Mouse (Mus musculus) 416B (cell line): ENCODE results near the gene Mcat.

ENCODE experiments used
- DNase-seq: peaks from one replicate; pipeline ENCODE4 v3.0.0; 2011; ENCODE audit warnings: low read depth

Mcat gene

DNA sequence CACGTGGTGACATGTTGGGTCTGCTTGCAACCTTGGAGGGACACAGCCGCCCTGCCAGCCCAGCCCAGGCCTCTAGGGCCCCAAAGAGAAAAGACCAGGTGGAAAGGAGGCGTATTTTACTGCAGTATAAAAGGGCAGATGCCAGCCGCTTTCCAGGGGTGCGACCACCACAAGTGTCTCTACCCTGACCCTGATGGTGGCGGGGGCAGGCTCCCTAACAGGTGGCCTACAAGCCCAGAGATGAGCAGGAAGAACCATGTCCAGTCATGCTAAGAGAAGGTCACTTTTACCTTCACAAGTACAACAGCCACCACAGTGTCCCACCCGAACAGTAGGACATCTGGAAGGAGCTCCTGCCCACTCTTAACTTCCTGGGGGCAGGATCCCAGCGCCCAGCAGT, 12.0 kb upstream of the Mcat start:
- DNase-seq = no peak

DNA sequence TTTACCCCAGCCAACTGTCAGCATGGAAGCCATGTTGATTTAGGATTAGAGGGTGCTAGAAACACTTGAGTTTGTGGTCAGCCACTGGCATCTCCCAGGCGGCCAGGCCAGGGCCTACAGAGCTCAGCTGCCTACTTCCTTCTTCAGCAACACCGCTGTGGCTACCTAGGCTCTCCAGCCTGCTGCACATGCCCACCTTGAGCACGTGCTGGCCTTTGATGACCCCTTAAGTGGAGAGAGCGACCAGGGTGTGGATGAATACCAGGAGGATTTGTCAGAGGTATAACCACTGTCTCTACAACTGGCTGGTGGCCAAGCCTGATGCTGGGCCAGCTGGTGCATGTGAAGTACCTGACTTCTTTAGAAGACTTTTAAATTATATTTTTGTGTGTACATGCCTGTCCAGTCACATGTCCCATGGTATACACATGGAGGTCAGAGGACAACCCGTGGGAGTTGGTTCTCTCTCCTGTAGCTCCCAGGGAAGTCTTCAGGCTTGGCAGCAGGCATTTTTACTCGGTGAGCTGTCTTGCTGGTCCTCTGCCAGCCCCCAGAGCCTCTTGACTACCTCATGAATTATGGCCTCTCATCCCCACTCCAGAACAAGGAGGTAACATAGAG, 11.3 kb upstream of the Mcat start:
- DNase-seq = no peak

DNA sequence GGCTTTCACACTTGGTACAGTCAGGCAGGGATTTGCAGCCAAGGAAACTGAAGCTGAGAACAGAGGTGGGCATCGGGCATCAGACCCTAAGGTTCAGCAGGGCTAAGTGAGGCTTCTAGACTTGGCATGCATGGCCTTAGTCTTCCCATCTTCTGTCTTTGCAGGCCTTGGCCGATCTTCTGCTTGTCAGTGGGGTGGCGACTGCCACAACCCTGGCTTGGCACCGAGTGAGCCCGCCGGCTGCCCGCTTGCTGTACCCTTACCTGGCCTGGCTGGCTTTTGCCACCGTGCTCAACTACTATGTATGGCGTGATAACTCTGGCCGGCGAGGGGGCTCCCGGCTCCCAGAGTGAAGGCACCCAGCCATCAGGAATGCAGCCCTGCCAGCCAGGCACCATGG, 10.0 kb upstream of the Mcat start:
- DNase-seq = no peak

DNA sequence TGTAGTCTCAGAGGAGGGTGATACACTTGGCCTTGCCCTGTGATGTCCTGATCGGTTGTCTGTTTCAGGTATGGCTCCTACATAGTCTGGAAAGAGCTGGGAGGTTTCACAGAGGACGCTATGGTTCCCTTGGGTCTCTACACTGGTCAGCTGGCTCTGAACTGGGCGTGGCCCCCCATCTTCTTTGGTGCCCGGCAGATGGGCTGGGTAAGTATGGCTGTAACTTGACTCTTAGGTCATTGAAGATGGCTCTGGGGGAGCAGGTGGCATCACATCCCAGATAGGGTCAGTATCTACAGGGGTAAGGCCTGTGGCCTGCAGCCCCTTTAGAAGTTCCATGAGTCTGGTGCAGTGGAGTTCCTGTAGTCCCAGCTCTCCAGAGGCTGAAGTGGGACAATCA, 8.5 kb upstream of the Mcat start:
- no peak for DNase-seq

- no peak for DNase-seq
Measured at GRCm38 (mm10) chr15:83571636-83572035, 8.0 kb upstream of the Mcat start.

- peak; percentile 43 for DNase-seq
Measured at GRCm38 (mm10) chr15:83570641-83571040, 7.1 kb upstream of the Mcat start.

- peak; percentile 73 for DNase-seq
Measured at GRCm38 (mm10) chr15:83569682-83570081, 6.1 kb upstream of the Mcat start.

- DNase-seq = no peak
Measured at GRCm38 (mm10) chr15:83568544-83568943, 5.0 kb upstream of the Mcat start.

GRCm38 (mm10) chr15:83567728-83568127, 4.1 kb upstream of the Mcat start:
- no peak for DNase-seq

GRCm38 (mm10) chr15:83566006-83566405, 2.4 kb upstream of the Mcat start:
- DNase-seq = no peak

DNA sequence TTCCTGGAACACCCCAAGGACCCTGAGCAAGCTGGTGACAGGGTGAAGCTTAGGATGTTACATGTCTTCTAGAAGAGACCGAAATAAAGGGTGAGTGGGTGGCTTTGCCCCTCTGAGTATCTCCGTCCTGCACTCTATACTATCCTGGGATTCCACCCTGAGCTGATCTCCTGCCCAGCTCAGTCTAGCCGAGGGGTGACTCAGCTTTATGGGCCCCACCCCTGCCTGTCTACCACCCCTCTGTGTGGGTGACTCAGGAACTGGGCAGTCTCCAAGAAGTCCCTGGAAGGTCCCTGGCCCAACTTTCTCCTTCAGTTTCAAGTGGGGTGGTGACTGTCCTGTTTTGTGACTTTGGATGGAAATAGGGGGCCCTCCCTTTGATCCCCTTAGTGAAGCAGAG, 1.8 kb upstream of the Mcat start:
- peak; percentile 76 for DNase-seq

DNA sequence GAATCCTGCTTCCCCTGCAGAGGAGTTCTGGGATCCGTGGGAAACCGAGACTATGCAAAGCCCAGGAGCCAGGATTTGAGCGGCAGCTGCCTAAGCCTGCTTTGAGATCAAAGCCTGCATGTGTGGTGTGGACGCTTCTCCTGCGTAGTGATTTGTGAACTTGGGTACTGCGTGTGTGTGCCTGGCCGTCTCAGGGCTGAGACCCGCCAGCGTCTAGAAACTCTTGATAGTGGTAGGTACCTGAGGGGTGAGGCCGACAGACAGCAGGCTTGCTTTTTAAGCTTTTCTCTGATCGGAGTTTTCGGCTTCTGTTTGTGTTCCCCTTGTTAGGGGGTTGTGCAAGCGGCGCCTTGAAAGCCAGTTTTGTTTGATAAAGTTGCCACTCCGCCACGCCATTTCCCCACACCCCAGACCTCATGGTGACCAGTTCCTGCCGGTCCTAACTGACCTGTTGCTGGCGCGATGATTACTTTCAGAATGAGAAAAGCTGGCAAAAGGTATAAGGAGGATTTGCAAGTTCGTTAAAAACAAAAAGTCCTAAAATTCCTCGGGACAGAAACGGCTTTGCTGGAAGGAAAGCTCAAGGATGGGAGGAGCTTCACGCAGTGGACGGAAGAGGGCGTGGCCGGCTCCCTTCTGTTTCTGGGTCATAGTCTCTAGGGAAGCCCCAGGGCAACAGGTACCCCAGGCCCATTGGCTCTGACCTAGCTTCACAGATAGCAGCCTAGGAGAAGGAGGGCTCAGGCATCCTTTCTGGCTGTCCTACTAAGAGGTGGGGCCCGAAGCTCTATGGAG, 467 bp upstream of the Mcat start:
- peak; percentile 69 for DNase-seq

DNA sequence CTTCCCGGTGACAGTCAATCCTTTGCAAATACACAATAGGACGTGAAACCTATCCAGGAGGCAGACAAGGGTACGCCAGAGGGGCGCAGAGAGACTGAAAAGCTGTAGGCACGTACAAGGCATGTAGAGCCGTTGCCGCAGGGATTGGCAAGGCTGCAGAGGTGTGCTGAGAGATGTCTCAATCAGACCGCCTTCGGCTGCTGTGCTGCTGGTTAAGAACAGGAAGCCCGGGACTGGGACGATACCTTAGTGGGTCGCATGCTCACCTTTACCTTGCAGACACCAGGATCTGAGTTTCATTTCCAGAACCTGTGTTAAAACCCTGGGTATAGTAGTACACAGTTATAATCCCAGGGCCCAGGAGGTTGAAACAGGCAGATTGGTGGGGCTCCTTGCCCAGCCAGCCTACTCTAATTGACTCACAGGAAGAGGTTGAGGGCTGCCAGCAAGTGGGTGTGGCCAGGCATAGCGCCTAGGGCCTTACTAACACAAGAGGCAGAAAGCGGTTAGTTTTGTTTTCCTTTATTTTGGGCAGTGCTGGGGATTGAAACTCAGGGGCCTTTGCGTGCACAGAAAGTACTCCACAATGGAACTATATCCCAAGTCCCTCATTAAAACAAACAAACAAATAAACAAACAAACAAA, 839 bp downstream of the Mcat start:
- DNase-seq = peak; percentile 96

DNA sequence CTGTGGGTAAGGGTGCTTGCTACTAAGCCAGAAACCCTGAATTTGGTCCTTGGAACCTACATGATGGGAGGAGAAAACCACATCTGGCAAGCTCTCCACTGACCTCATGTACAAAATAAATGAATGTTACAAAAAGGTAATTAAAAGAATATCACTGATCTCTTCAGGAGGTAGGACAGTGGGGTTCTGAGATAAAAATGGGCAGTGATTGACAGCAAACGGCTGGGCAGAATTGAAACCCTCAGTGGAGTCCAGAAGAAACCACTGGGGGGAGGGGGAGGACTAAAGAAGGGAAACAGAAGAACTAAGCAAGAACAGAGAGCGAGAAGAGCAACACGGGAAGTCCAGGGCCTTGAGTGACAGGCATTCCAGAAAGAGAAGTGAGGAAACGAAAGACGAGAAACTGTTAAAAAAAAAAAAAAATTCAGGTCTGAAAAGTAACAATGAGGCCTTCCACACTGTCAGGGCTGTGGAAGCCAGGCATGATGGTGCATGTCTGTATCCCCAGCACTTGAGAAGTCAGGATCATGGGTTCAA, 2.6 kb downstream of the Mcat start:
- DNase-seq = peak; percentile 62

DNA sequence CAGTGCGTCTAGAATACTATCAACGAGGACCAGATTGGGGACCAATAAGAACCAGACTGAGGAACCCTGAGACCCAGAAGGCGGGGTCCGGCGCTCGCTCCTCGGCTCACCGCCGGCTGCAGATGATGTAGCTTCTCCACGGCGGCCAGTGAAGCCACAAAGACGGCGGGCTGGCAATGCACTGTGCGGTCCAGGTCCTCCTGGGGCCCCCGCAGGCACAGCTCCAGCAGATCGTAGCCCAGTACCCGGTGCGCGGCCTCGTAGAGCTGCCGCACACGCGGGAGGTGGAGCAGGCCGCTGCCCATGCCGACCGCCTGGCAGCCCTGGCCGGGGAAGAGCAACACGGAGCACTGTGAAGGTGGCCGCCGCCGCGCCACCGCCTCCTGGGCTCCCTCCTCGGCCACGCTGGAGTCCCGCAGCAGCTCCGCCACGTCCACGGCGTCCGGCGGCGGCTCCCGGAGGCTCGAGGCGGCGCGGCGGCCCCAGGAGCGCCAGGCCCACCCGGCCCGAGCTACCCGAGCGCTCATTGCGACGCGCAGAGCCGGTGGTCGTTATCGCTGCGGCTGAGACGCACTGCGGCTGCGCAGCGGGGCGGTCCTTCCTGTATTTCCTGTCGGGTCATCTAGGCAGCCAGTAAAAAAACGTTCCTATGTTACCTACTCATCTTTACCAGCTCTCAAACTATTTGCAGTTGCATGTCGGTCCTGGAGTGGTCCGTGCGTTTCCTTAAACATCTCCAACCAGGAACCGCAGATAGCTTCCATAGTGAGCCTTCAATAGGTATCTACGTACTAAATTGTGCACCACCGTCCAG, 8.2 kb downstream of the Mcat start:
- DNase-seq = peak; percentile 94

- peak; percentile 53 for DNase-seq
Measured at GRCm38 (mm10) chr15:83553831-83554230, 9.8 kb downstream of the Mcat start.

DNA sequence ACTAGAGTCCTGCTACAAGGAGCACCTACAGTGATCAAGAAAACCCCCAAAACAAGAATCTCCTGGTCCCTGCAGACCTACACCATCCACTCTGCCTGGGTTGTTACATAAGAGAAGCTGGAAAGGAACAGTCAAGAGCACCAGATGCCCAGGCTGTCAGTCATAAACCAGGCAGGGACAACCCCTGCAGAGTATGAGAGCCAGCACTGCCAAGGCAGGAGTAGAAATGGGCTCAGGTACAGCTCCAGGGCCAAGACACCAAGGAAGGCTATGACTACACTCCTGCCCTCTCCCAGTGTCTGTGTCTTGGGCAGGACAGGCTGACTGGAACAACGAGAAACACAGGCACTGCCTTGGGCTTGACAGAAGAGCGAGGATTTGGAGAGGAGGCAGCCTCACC, 13.4 kb downstream of the Mcat start:
- DNase-seq = no peak

- DNase-seq = no peak
Measured at GRCm38 (mm10) chr15:83547144-83547543, 16.4 kb downstream of the Mcat start.

DNA sequence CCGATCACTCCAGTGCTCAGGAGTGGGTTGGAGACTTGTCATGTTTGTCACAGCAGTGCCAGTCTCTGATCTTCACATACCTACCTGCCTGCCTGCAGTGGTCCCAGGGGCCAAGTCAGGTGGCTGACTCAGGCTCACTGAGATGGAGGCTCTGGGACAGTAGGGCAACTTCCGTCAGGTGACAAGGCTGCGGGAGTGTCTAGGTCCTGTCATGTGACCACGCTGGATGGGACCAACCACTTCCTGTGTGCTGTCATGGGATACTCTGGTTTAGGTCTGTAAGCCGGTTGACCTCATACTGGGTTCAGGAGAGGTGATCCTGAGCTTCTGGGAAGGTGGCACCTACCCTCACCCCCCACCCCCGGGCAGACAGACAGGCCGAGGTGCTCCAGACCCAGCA, 17.6 kb downstream of the Mcat start:
- DNase-seq = no peak

GRCm38 (mm10) chr15:83541647-83542287, 21.8 kb downstream of the Mcat start:
- no peak for DNase-seq

- DNase-seq = peak; percentile 62
Measured at GRCm38 (mm10) chr15:83539905-83540304, 23.7 kb downstream of the Mcat start.

- no peak for DNase-seq
Measured at GRCm38 (mm10) chr15:83538855-83539254, 24.7 kb downstream of the Mcat start.
